Mouse (Mus musculus): ENCODE measurements around the gene Nrip1. TPM values are rescaled to one million over a fixed set of nuclear protein-coding genes. Genes with fewer than 3 reads are reported as not detected.

The Nrip1 gene
- total RNA-seq, 1 experiment = 11.8 TPM

DNA sequence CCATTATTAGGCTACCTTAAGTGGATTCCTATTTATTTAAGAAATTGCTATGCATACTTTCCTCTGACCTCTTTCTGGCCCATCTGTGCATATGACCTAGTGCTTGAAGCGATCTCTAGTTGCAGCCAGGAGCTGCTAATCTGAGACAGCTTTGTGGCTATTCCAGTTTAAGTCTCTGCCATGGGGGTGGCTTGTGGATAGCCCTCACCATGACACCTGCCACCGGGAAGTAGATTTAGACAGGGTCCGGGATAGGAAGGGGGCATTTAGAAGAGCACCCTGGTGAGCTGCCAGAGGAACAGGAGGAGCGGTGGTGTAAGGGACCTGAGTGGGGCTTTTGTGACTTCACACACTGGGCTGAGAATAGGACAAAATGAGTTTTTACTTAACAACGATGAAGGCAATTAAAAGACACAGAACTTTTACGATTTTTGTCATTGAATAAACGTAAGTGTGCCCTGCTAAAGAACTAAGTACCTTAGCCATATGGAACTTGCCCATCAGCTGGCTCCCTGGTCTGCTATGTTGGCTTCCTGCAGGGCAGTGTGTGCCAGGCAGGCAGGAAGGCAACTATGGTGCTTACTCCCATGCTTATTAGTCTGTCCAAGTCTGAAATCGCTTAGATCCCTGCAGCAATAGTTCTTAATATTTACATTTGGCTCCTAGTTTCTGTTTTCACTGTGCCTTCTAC is 72.4 kb downstream of the Nrip1 start:
- Histone ChIP-seq H3K4me1 (ENCODE audit: control insufficient read depth in 2 of 2, insufficient read depth in 2 of 2, low read length in 2 of 2, poor library complexity in 1 of 2) (no peaks in the 10 kb centered on the region), H3K9me3 (ENCODE audit: control insufficient read depth, insufficient read depth, low read depth, low read length) (no peaks in the 10 kb centered on the region), H3K9ac (ENCODE audit: insufficient read depth, low read depth, low read length, poor library complexity, severe bottlenecking) (no peak overlapping the region), H3K36me3 (ENCODE audit: control insufficient read depth, insufficient read depth, low read length, poor library complexity, severe bottlenecking) (no peaks in the 10 kb centered on the region), H3K27ac (ENCODE audit: insufficient read depth, low read depth, low read length, poor library complexity, severe bottlenecking) (no peak overlapping the region), H3K4me3 (ENCODE audit: insufficient read depth in 1 of 2, low read depth in 1 of 2, low read length in 2 of 2, poor library complexity in 1 of 2, severe bottlenecking in 1 of 2) (no peak overlapping the region)
- no peak for TF ChIP-seq ZNF384 (IDR thresholded peaks at IDR 0.05; ENCODE audit: low read depth, low read length)
- TF ChIP-seq CHD2 (IDR thresholded peaks at IDR 0.05; ENCODE audit: low read depth, low read length) = no peak
- TF ChIP-seq HCFC1 (IDR thresholded peaks at IDR 0.05; ENCODE audit: borderline replicate concordance, insufficient read depth, low read length) = no peak
- TF ChIP-seq MAFK (IDR thresholded peaks at IDR 0.05; ENCODE audit: insufficient read depth, low read depth, low read length) = no peak
- TF ChIP-seq ZC3H11A (IDR thresholded peaks at IDR 0.05; ENCODE audit: borderline replicate concordance, low read depth, low read length) = no peak
- in situ Hi-C loops (cut with MboI; ENCODE audit: low sequenced_read_pairs in 2 of 2, unreplicated experiment in 2 of 2) = no loop called here
- no peak for DNase-seq (ENCODE audit: low read depth, low spot score)

DNA sequence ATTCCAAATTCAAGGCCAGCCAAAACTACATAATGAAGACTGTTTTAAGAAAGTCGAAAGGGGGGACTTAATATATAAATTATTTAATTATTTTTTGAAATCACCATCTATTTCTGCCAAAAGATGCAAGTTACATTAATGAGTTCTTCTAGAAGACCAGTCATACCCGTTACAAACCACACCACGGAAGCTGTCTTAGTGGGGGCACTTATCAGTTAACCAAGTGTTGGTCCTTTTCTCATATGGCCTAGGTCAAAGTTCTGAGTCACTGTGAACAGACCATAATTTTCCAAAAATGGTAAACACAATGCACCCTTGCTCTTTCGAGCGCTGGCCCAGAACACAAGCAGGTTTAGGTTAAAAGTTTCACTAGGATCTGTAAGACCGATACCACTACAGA is 73.2 kb downstream of the Nrip1 start:
- Histone ChIP-seq H3K4me3 (ENCODE audit: insufficient read depth in 1 of 2, low read depth in 1 of 2, low read length in 2 of 2, poor library complexity in 1 of 2, severe bottlenecking in 1 of 2) (no peak overlapping the region), H3K27ac (ENCODE audit: insufficient read depth, low read depth, low read length, poor library complexity, severe bottlenecking) (no peak overlapping the region), H3K9me3 (ENCODE audit: control insufficient read depth, insufficient read depth, low read depth, low read length) (no peaks in the 10 kb centered on the region), H3K4me1 (ENCODE audit: control insufficient read depth in 2 of 2, insufficient read depth in 2 of 2, low read length in 2 of 2, poor library complexity in 1 of 2) (no peaks in the 10 kb centered on the region), H3K36me3 (ENCODE audit: control insufficient read depth, insufficient read depth, low read length, poor library complexity, severe bottlenecking) (no peaks in the 10 kb centered on the region), H3K9ac (ENCODE audit: insufficient read depth, low read depth, low read length, poor library complexity, severe bottlenecking) (no peak overlapping the region)
- DNase-seq (ENCODE audit: low read depth, low spot score) = no peak
- no peak for TF ChIP-seq ZNF384 (IDR thresholded peaks at IDR 0.05; ENCODE audit: low read depth, low read length)
- TF ChIP-seq MAFK (IDR thresholded peaks at IDR 0.05; ENCODE audit: insufficient read depth, low read depth, low read length) = no peak
- TF ChIP-seq CHD2 (IDR thresholded peaks at IDR 0.05; ENCODE audit: low read depth, low read length) = no peak
- TF ChIP-seq HCFC1 (IDR thresholded peaks at IDR 0.05; ENCODE audit: borderline replicate concordance, insufficient read depth, low read length) = no peak
- TF ChIP-seq ZC3H11A (IDR thresholded peaks at IDR 0.05; ENCODE audit: borderline replicate concordance, low read depth, low read length) = no peak
- in situ Hi-C loops (cut with MboI; ENCODE audit: low sequenced_read_pairs in 2 of 2, unreplicated experiment in 2 of 2) = no loop called here

DNA sequence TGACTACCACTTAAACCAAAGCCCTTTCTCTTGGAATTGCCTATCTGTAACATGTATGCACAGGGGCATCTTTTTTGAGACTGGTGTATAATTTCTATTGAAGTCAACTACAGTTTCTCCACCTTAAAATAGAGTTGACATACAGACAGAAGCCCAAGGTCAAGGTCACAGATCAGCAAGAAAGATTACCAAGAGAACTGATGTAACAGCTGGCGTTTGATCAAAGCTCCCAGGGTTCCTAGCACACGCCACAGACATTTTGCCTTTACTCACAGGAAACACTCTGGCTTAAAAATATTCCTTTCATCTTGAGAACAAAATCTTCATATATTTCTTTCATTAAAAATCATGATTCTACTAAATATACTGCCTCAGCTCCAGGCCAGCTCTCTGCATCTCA is 74.1 kb downstream of the Nrip1 start:
- Histone ChIP-seq H3K27ac (ENCODE audit: insufficient read depth, low read depth, low read length, poor library complexity, severe bottlenecking) (no peak overlapping the region), H3K9me3 (ENCODE audit: control insufficient read depth, insufficient read depth, low read depth, low read length) (no peaks in the 10 kb centered on the region), H3K4me3 (ENCODE audit: insufficient read depth in 1 of 2, low read depth in 1 of 2, low read length in 2 of 2, poor library complexity in 1 of 2, severe bottlenecking in 1 of 2) (no peak overlapping the region), H3K36me3 (ENCODE audit: control insufficient read depth, insufficient read depth, low read length, poor library complexity, severe bottlenecking) (no peaks in the 10 kb centered on the region; the same call in 1 of the 2 replicates), H3K9ac (ENCODE audit: insufficient read depth, low read depth, low read length, poor library complexity, severe bottlenecking) (no peak overlapping the region), H3K4me1 (ENCODE audit: control insufficient read depth in 2 of 2, insufficient read depth in 2 of 2, low read length in 2 of 2, poor library complexity in 1 of 2) (no peaks in the 10 kb centered on the region)
- DNase-seq (ENCODE audit: low read depth, low spot score) = no peak
- in situ Hi-C loops (cut with MboI; ENCODE audit: low sequenced_read_pairs in 2 of 2, unreplicated experiment in 2 of 2) = no loop called here
- TF ChIP-seq ZNF384 (IDR thresholded peaks at IDR 0.05; ENCODE audit: low read depth, low read length) (no peak), ZC3H11A (IDR thresholded peaks at IDR 0.05; ENCODE audit: borderline replicate concordance, low read depth, low read length) (no peak), CHD2 (IDR thresholded peaks at IDR 0.05; ENCODE audit: low read depth, low read length) (no peak), HCFC1 (IDR thresholded peaks at IDR 0.05; ENCODE audit: borderline replicate concordance, insufficient read depth, low read length) (no peak), MAFK (IDR thresholded peaks at IDR 0.05; ENCODE audit: insufficient read depth, low read depth, low read length) (no peak)

- H3K4me3 ChIP-seq (ENCODE audit: insufficient read depth in 1 of 2, low read depth in 1 of 2, low read length in 2 of 2, poor library complexity in 1 of 2, severe bottlenecking in 1 of 2) = no peak overlapping the region
- no peak for DNase-seq (ENCODE audit: low read depth, low spot score)
- no peaks in the 10 kb centered on the region for H3K9me3 ChIP-seq (ENCODE audit: control insufficient read depth, insufficient read depth, low read depth, low read length)
- in situ Hi-C loops (cut with MboI; ENCODE audit: low sequenced_read_pairs in 2 of 2, unreplicated experiment in 2 of 2) = no loop called here
- H3K9ac ChIP-seq (ENCODE audit: insufficient read depth, low read depth, low read length, poor library complexity, severe bottlenecking) = no peak overlapping the region
- TF ChIP-seq HCFC1 (IDR thresholded peaks at IDR 0.05; ENCODE audit: borderline replicate concordance, insufficient read depth, low read length) (no peak), CHD2 (IDR thresholded peaks at IDR 0.05; ENCODE audit: low read depth, low read length) (no peak)
- peaks cover 5% of the 10 kb centered on the region; the same call in 1 of the 2 replicates for H3K36me3 ChIP-seq (ENCODE audit: control insufficient read depth, insufficient read depth, low read length, poor library complexity, severe bottlenecking)
- H3K4me1 ChIP-seq (ENCODE audit: control insufficient read depth in 2 of 2, insufficient read depth in 2 of 2, low read length in 2 of 2, poor library complexity in 1 of 2) = peaks cover 3 to 6% of the 10 kb centered on the region in 2 experiments; a peak in 1 of 4 replicates
- no peak overlapping the region for H3K27ac ChIP-seq (ENCODE audit: insufficient read depth, low read depth, low read length, poor library complexity, severe bottlenecking)
These were observed 78.3 kb downstream of the Nrip1 start for GRCm38 (mm10) chr16:76295322-76295721.
